Mouse (Mus musculus): ENCODE results near the gene Tnip1. TPM values are rescaled to one million over a fixed set of nuclear protein-coding genes. Genes with fewer than 3 reads are reported as not detected.

The Tnip1 gene
- polyA plus RNA-seq, 1 experiment from 2014 or later: 16.9 TPM

DNA sequence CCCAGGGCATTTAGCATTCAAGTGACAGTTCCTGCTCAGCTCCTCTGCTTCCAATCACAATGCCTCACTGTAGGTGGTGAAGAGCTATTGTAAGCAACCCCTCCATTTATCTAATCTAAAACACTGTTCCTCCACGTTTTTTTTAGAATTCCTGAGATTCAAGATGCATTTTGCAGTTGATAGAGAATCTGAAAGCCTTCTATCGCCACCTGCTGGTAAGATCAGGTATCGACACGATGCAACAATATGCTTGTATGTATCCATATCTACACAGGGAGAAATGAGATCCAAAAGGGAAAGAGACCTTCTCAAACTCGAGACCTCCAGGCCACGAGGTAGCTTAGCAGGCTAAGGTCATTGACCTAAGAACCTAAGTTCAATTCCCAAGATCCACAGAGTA lies 21.4 kb upstream of the Tnip1 start:
- Histone ChIP-seq H3K27me3 (replicated peaks) (no peaks in the 10 kb centered on the region), H3K9me3 (no peaks in the 10 kb centered on the region), H3K4me2 (replicated peaks) (no peak overlapping the region), H3K4me1 (no peaks in the 10 kb centered on the region), H3K4me3 (no peak overlapping the region), H3K36me3 (peaks cover 7% of the 10 kb centered on the region), H3K27ac (no peak overlapping the region), H3K9ac (no peak overlapping the region)
- ATAC-seq (ENCODE audit: low FRiP score, low read depth): no peak
- 4% methylated on average over 6 of the region's 6 CpGs for WGBS

GRCm38 (mm10) chr11:54982520-54982919 lies 19.8 kb upstream of the Tnip1 start:
- Histone ChIP-seq H3K27ac (no peak overlapping the region), H3K9ac (no peak overlapping the region), H3K4me2 (replicated peaks) (no peak overlapping the region), H3K9me3 (no peaks in the 10 kb centered on the region), H3K4me3 (no peak overlapping the region), H3K4me1 (no peaks in the 10 kb centered on the region), H3K27me3 (replicated peaks) (no peaks in the 10 kb centered on the region), H3K36me3 (peaks cover 10% of the 10 kb centered on the region)
- no peak for ATAC-seq (ENCODE audit: low FRiP score, low read depth)
- 86% methylated on average over 6 of the region's 6 CpGs for WGBS

DNA sequence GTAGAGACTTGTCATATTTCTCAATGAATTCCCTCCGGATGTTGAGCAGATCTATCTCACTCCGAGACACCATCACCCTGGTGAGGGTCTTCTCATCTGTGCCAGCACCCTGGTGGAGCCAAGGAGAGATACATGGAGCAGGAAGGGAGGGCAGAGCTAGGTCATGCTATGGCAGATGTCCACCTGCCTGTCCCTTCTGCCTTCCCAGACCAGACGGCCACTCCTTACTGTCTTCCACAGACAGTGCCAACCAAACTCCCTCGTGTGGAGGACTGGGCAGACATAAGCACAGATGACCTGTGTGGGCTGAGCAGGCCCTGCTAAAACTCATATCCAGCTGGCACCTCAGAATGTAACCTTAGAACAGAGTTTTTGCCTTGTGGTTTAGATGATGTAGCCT lies 18.9 kb upstream of the Tnip1 start:
- Histone ChIP-seq H3K27me3 (replicated peaks) (no peaks in the 10 kb centered on the region), H3K36me3 (peaks cover 10% of the 10 kb centered on the region), H3K4me3 (no peak overlapping the region), H3K27ac (no peak overlapping the region), H3K4me1 (no peaks in the 10 kb centered on the region), H3K4me2 (replicated peaks) (no peak overlapping the region), H3K9ac (no peak overlapping the region), H3K9me3 (no peaks in the 10 kb centered on the region)
- 89% methylated on average over 4 of the region's 4 CpGs for WGBS
- ATAC-seq (ENCODE audit: low FRiP score, low read depth): no peak

- no peak for ATAC-seq (ENCODE audit: low FRiP score, low read depth)
- no peak overlapping the region for H3K4me2 ChIP-seq (replicated peaks)
- 48% methylated on average over 6 of the region's 6 CpGs for WGBS
Measured at GRCm38 (mm10) chr11:54977385-54977937, 14.7 kb upstream of the Tnip1 start.

GRCm38 (mm10) chr11:54976351-54976750 lies 13.6 kb upstream of the Tnip1 start:
- H3K27me3 ChIP-seq (replicated peaks): no peaks in the 10 kb centered on the region
- no peak for ATAC-seq (ENCODE audit: low FRiP score, low read depth)
- peaks cover 12% of the 10 kb centered on the region; the same call in 1 of the 2 replicates for H3K4me1 ChIP-seq
- no peak overlapping the region for H3K4me3 ChIP-seq
- H3K9ac ChIP-seq: no peak overlapping the region
- H3K4me2 ChIP-seq (replicated peaks): no peak overlapping the region
- no peak overlapping the region for H3K27ac ChIP-seq
- 94% methylated on average over 2 of the region's 2 CpGs for WGBS
- H3K36me3 ChIP-seq: peaks cover 7% of the 10 kb centered on the region; the same call in 1 of the 2 replicates
- no peaks in the 10 kb centered on the region for H3K9me3 ChIP-seq

More at GRCm38 (mm10) chr11:54977385-54977937, 14.7 kb upstream of the Tnip1 start:
- Histone ChIP-seq H3K9me3 (no peaks in the 10 kb centered on the region), H3K27me3 (replicated peaks) (no peaks in the 10 kb centered on the region), H3K4me3 (no peak overlapping the region), H3K36me3 (peaks cover 10% of the 10 kb centered on the region), H3K4me1 (peaks cover 12% of the 10 kb centered on the region; the same call in 1 of the 2 replicates), H3K27ac (no peak overlapping the region), H3K9ac (no peak overlapping the region)

- Histone ChIP-seq H3K4me3 (no peak overlapping the region), H3K27me3 (replicated peaks) (no peaks in the 10 kb centered on the region), H3K4me1 (peaks cover 12% of the 10 kb centered on the region; the same call in 1 of the 2 replicates), H3K27ac (no peak overlapping the region), H3K9me3 (no peaks in the 10 kb centered on the region), H3K36me3 (peaks cover 5% of the 10 kb centered on the region; the same call in 1 of the 2 replicates), H3K4me2 (replicated peaks) (no peak overlapping the region), H3K9ac (no peak overlapping the region)
- WGBS: 96% methylated on average over 2 of the region's 2 CpGs
- ATAC-seq (ENCODE audit: low FRiP score, low read depth): no peak
Measured at GRCm38 (mm10) chr11:54975756-54976155, 13.0 kb upstream of the Tnip1 start.

GRCm38 (mm10) chr11:54975340-54975739 lies 12.6 kb upstream of the Tnip1 start:
- Histone ChIP-seq H3K4me3 (no peak overlapping the region), H3K9ac (no peak overlapping the region), H3K36me3 (peaks cover 5% of the 10 kb centered on the region; the same call in 1 of the 2 replicates), H3K4me2 (replicated peaks) (no peak overlapping the region), H3K27me3 (replicated peaks) (no peaks in the 10 kb centered on the region), H3K27ac (no peak overlapping the region), H3K9me3 (no peaks in the 10 kb centered on the region), H3K4me1 (peaks cover 12% of the 10 kb centered on the region; the same call in 1 of the 2 replicates)
- WGBS: 84% methylated on average over 5 of the region's 5 CpGs
- no peak for ATAC-seq (ENCODE audit: low FRiP score, low read depth)

- no peak overlapping the region for H3K9ac ChIP-seq
- WGBS: 85% methylated on average over 4 of the region's 4 CpGs
- no peak overlapping the region for H3K4me3 ChIP-seq
- no peaks in the 10 kb centered on the region for H3K9me3 ChIP-seq
- H3K4me2 ChIP-seq (replicated peaks): no peak overlapping the region
- H3K27me3 ChIP-seq (replicated peaks): no peaks in the 10 kb centered on the region
- H3K36me3 ChIP-seq: peaks cover 5% of the 10 kb centered on the region; the same call in 1 of the 2 replicates
- no peak for ATAC-seq (ENCODE audit: low FRiP score, low read depth)
- H3K4me1 ChIP-seq: peaks cover 12% of the 10 kb centered on the region; the same call in 1 of the 2 replicates
- no peak overlapping the region for H3K27ac ChIP-seq
Measured at GRCm38 (mm10) chr11:54974639-54975038, 11.9 kb upstream of the Tnip1 start.

- Histone ChIP-seq H3K4me1 (peaks cover 12% of the 10 kb centered on the region; the same call in 1 of the 2 replicates), H3K27me3 (replicated peaks) (no peaks in the 10 kb centered on the region), H3K4me3 (no peak overlapping the region), H3K4me2 (replicated peaks) (no peak overlapping the region), H3K9ac (no peak overlapping the region), H3K9me3 (no peaks in the 10 kb centered on the region), H3K27ac (no peak overlapping the region), H3K36me3 (no peaks in the 10 kb centered on the region)
- WGBS: 62% methylated on average over 8 of the region's 8 CpGs
- ATAC-seq (ENCODE audit: low FRiP score, low read depth): no peak
Measured at GRCm38 (mm10) chr11:54973481-54974212, 10.9 kb upstream of the Tnip1 start.

DNA sequence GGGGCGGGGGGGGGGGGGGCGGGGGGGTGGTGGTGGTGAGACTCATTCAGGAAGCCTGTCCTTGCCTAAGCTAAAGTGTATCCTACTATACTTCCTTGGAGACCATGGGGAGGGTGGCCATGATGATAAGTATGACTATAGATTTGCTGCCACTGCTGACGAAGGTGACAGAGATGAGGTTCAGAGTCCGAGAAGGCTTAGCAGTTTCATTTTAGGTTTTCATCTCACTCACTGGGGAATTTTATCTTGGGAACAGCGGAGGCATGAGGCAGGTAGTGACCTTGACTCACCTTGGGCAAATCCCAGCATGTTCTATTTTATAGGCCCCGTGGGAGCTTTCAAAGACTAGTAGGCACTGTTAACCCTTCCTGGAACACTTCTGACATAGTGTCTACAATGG lies 10.1 kb upstream of the Tnip1 start:
- no peaks in the 10 kb centered on the region for H3K27me3 ChIP-seq (replicated peaks)
- ATAC-seq (ENCODE audit: low FRiP score, low read depth): no peak
- H3K4me2 ChIP-seq (replicated peaks): no peak overlapping the region
- H3K9me3 ChIP-seq: no peaks in the 10 kb centered on the region
- WGBS: 62% methylated on average over 6 of the region's 6 CpGs
- no peak overlapping the region for H3K4me3 ChIP-seq
- H3K9ac ChIP-seq: no peak overlapping the region
- H3K4me1 ChIP-seq: peaks cover 12% of the 10 kb centered on the region; the same call in 1 of the 2 replicates
- no peaks in the 10 kb centered on the region for H3K36me3 ChIP-seq
- H3K27ac ChIP-seq: no peak overlapping the region

GRCm38 (mm10) chr11:54972049-54972723 lies 9.5 kb upstream of the Tnip1 start:
- Histone ChIP-seq H3K4me1 (peaks cover 12% of the 10 kb centered on the region; the same call in 1 of the 2 replicates), H3K9me3 (no peaks in the 10 kb centered on the region), H3K36me3 (no peaks in the 10 kb centered on the region), H3K4me2 (replicated peaks) (no peak overlapping the region), H3K4me3 (no peak overlapping the region), H3K27me3 (replicated peaks) (no peaks in the 10 kb centered on the region), H3K9ac (no peak overlapping the region), H3K27ac (no peak overlapping the region)
- 61% methylated on average over 4 of the region's 4 CpGs for WGBS
- no peak for ATAC-seq (ENCODE audit: low FRiP score, low read depth)

GRCm38 (mm10) chr11:54971365-54972048 lies 8.8 kb upstream of the Tnip1 start:
- H3K9me3 ChIP-seq: no peaks in the 10 kb centered on the region
- no peak for ATAC-seq (ENCODE audit: low FRiP score, low read depth)
- no peaks in the 10 kb centered on the region for H3K36me3 ChIP-seq
- no peak overlapping the region for H3K4me2 ChIP-seq (replicated peaks)
- 79% methylated on average over 8 of the region's 8 CpGs for WGBS
- no peak overlapping the region for H3K9ac ChIP-seq
- H3K27me3 ChIP-seq (replicated peaks): no peaks in the 10 kb centered on the region
- peaks cover 12% of the 10 kb centered on the region; the same call in 1 of the 2 replicates for H3K4me1 ChIP-seq
- no peak overlapping the region for H3K4me3 ChIP-seq
- H3K27ac ChIP-seq: no peak overlapping the region

Data from neural tube, embryonic 12.5 days (tissue).